Comparison of ENCODE assay signal across 8 mouse cellular contexts in the genomic region with DNA sequence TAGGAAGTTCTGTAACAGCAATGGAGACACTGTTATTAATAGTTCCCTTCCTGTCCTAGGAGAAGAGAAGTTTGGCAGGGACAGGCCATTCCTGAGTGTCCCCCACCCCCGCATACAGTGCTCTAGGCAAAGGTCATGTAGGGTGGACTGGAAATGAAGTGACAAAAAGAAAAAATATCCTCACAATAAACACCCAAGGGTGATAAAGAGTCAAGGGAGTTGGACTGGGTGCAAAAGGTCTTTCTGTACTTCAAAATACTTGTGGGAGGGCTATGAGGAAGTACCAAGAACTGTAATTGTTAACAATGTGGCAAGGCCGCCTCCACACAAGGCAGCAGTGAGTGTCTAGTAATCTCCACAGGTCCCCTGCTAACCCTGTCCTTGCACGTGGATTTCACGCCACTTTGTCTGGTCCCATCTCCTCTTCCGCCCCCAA. TPM values are rescaled to one million over a fixed set of nuclear protein-coding genes. Genes with fewer than 3 reads are reported as not detected.
DNase-seq lines count a peak whose midpoint lies in the region; ATAC-seq and TF ChIP-seq lines count a peak whose summit lies in the region.

No protein-coding gene starts in this region.

- H3K27me3 ChIP-seq in embryonic facial prominence, embryonic 14.5 days (replicated peaks; ENCODE audit: control insufficient read depth, insufficient read depth, low read length), result no peaks in the 10 kb centered on the region
- H3K27me3 ChIP-seq in megakaryocyte, embryonic 14.5 days (replicated peaks), result no peaks in the 10 kb centered on the region
- no peaks in the 10 kb centered on the region for H3K27me3 ChIP-seq in testis, adult 2 months (ENCODE audit: control insufficient read depth, insufficient read depth, low read length)

- ATAC-seq in embryonic facial prominence, embryonic 14.5 days (ENCODE audit: low read depth), result no peak

- TF ChIP-seq POLR2A in testis, adult 2 months (IDR thresholded peaks at IDR 0.05; ENCODE audit: control insufficient read depth, low read depth, low read length), result no peak

- peak overlapping the region; percentile 98 for H3K27ac ChIP-seq in gastrocnemius, adult 2 months
- 0 out of 2 replicates have a peak overlapping the region, but pooled peaks have one; percentile 74 for H3K27ac ChIP-seq in embryonic facial prominence, embryonic 14.5 days (replicated peaks; ENCODE audit: low read depth, low read length)
- peak overlapping the region; percentile 78 for H3K27ac ChIP-seq in testis, adult 2 months (ENCODE audit: control insufficient read depth, insufficient read depth, low read depth, low read length)

- no peaks in the 10 kb centered on the region for H3K36me3 ChIP-seq in embryonic facial prominence, embryonic 14.5 days (ENCODE audit: control insufficient read depth, insufficient read depth, low read length)
- no peaks in the 10 kb centered on the region for H3K36me3 ChIP-seq in megakaryocyte, embryonic 14.5 days (replicated peaks; ENCODE audit: low read length)
- H3K36me3 ChIP-seq in testis, adult 2 months (ENCODE audit: control insufficient read depth, insufficient read depth, low read length), result no peaks in the 10 kb centered on the region

- H3K4me2 ChIP-seq in embryonic facial prominence, embryonic 14.5 days (ENCODE audit: low read depth, low read length), result peak overlapping the region; percentile 56

- H3K4me3 ChIP-seq in gastrocnemius, adult 2 months, result peak overlapping the region; percentile 83
- no peak overlapping the region for H3K4me3 ChIP-seq in embryonic facial prominence, embryonic 14.5 days (ENCODE audit: low read depth, low read length)
- H3K4me3 ChIP-seq in megakaryocyte, embryonic 14.5 days (replicated peaks), result peak overlapping the region; percentile 90
- peak overlapping the region; percentile 59 for H3K4me3 ChIP-seq in testis, adult 2 months (ENCODE audit: control insufficient read depth, low read depth, low read length)

- intact Hi-C loops in gastrocnemius, adult 2 months (cut with DNase I), result loop anchor here (5.0 kb wide), 2 partner anchors 81 to 116 kb away; no protein-coding TSS in a partner anchor
- intact Hi-C loops in gastrocnemius, postnatal 36 days (cut with DNase I), result loop anchor here (2.0 to 5.0 kb wide), 2 partner anchors 81 to 115 kb away; no protein-coding TSS in a partner anchor
- intact Hi-C loops in heart, postnatal 10 days (cut with DNase I), result loop anchor here (5.0 kb wide), 1 partner anchor 116 kb away; no protein-coding TSS in a partner anchor

- 65% methylated on average over 5 of the region's 5 CpGs for WGBS in embryonic facial prominence, embryonic 14.5 days

- no peak overlapping the region for H3K9ac ChIP-seq in embryonic facial prominence, embryonic 14.5 days (ENCODE audit: low read depth, low read length)

- H3K4me1 ChIP-seq in embryonic facial prominence, embryonic 14.5 days (ENCODE audit: control insufficient read depth, insufficient read depth, low read length), result no peaks in the 10 kb centered on the region
- H3K4me1 ChIP-seq in megakaryocyte, embryonic 14.5 days, result peaks cover 10% of the 10 kb centered on the region
- H3K4me1 ChIP-seq in testis, adult 2 months (ENCODE audit: control insufficient read depth, insufficient read depth, low read length), result no peaks in the 10 kb centered on the region

- TF ChIP-seq CTCF in gastrocnemius, adult 2 months (IDR thresholded peaks at IDR 0.05), result no peak
- no peak for TF ChIP-seq CTCF in testis, adult 2 months (IDR thresholded peaks at IDR 0.05; ENCODE audit: control insufficient read depth, insufficient read depth, insufficient replicate concordance, low read depth, low read length)

- DNase-seq in gastrocnemius, adult 2 months, result peak; percentile 18
- DNase-seq in gastrocnemius, postnatal 36 days, result no peak
- DNase-seq in embryonic facial prominence, embryonic 14.5 days (ENCODE audit: low spot score), result no peak
- DNase-seq in heart, postnatal 10 days, result peak; percentile 48 to 54
- peak; percentile 44 to 63 for DNase-seq in kidney, postnatal 36 days
- DNase-seq in ovary, postnatal 36 days (ENCODE audit: low spot score), result no peak

- H3K9me3 ChIP-seq in embryonic facial prominence, embryonic 14.5 days (ENCODE audit: control insufficient read depth, low read length), result no peaks in the 10 kb centered on the region
- H3K9me3 ChIP-seq in megakaryocyte, embryonic 14.5 days, result peaks cover 11% of the 10 kb centered on the region; the same call in 1 of the 2 replicates

RNA-seq across cellular contexts. Expression of a gene that starts 1.1 kb away (rescaled TPM):
- 10 to 100 TPM; 52.8 to 62.0 TPM for total RNA-seq in gastrocnemius, adult 2 months (2021)
- total RNA-seq in gastrocnemius, postnatal 36 days (2021), result 10 to 100 TPM; 49.8 to 52.0 TPM
- 54.2 and 56.2 TPM in 2 replicates for polyA plus RNA-seq in embryonic facial prominence, embryonic 14.5 days (2014; fragmentation: Nextera tagmentation; extraction: Ambion mirVana)
- 10 to 100 TPM; 64.2 to 73.6 TPM for total RNA-seq in heart, postnatal 10 days (2021)
- 1.8 TPM in 1 of 2 replicates, not detected in the other for polyA plus RNA-seq in megakaryocyte, embryonic 14.5 days (2012; ENCODE audit: insufficient read depth, low replicate concordance)
- polyA plus RNA-seq in testis, adult 2 months (2012; rRNA removed), result 2.5 and 3.7 TPM in 2 replicates

Comparison
In these comparisons a context has a peak if more than half of its experiments do, and no peak if none do; other contexts are left out.
1. DNase-seq: peak in gastrocnemius, adult 2 months (single experiment), heart, postnatal 10 days (2 of 2) and kidney, postnatal 36 days (2 of 2); none in gastrocnemius, postnatal 36 days (0 of 2), embryonic facial prominence, embryonic 14.5 days (single experiment) and ovary, postnatal 36 days (single experiment).
2. Peak in every context shown above with its lines, with median percentiles within 50 percentile points of each other: H3K27ac ChIP-seq.